Mouse (Mus musculus) MEL (cell line): ENCODE data around the gene Tvp23a. TPM values are rescaled to one million over a fixed set of nuclear protein-coding genes. Genes with fewer than 3 reads are reported as not detected.

ENCODE experiments used
- DNase-seq: peaks from one replicate; pipeline ENCODE4 v3.0.0; 2011; ENCODE audit warnings: low read depth, low spot score
- H3K27ac ChIP-seq: 2 replicates; pipeline ENCODE4 v1.5.1; 2012; ENCODE audit warnings: low read depth, mild to moderate bottlenecking, control low read depth, low read length, moderate library complexity; ENCODE audit not compliant: control insufficient read depth
- H3K27me3 ChIP-seq, 2 experiments: fragments of 150-350 bp in 1 of 2; sonication (generic) in 1 of 2; 2 replicates each; pipeline ENCODE4 v1.6.1; 2012; ENCODE audit warnings: low read length in 2 of 2, mild to moderate bottlenecking in 2 of 2, improper control_type of control experiment in 1 of 2, moderate library complexity in 1 of 2; ENCODE audit not compliant: insufficient read depth in 2 of 2, control insufficient read depth in 1 of 2
- H3K36me3 ChIP-seq, 2 experiments: 2 replicates each; pipeline ENCODE4 v1.6.1; 2012 to 2014; ENCODE audit warnings: low read length in 2 of 2, improper control_type of control experiment in 1 of 2, inconsistent platforms in 1 of 2, mild to moderate bottlenecking in 1 of 2; ENCODE audit not compliant: insufficient read depth in 2 of 2, control insufficient read depth in 1 of 2
- H3K4me1 ChIP-seq, 2 experiments: fragments of 150-350 bp in 1 of 2; sonication (generic) in 1 of 2; 2 replicates each; pipeline ENCODE4 v1.6.1; 2012; ENCODE audit warnings: low read length in 2 of 2, improper control_type of control experiment in 1 of 2, mild to moderate bottlenecking in 1 of 2; ENCODE audit not compliant: insufficient read depth in 2 of 2, control insufficient read depth in 1 of 2
- H3K4me3 ChIP-seq, 2 experiments: fragments of 150-350 bp in 1 of 2; sonication (generic) in 1 of 2; 2 replicates each; pipeline ENCODE4 v1.5.1; 2012; ENCODE audit warnings: low read depth in 2 of 2, low read length in 2 of 2, mild to moderate bottlenecking in 2 of 2, moderate library complexity in 2 of 2, control low read depth in 1 of 2, improper control_type of control experiment in 1 of 2; ENCODE audit not compliant: control insufficient read depth in 1 of 2, insufficient read depth in 1 of 2
- H3K79me2 ChIP-seq: 2 replicates; pipeline ENCODE4 v1.6.1; 2012; ENCODE audit warnings: mild to moderate bottlenecking, low read length, moderate library complexity; ENCODE audit not compliant: control insufficient read depth, poor library complexity, insufficient read depth
- H3K9ac ChIP-seq: 2 replicates; pipeline ENCODE4 v1.6.1; 2012; ENCODE audit warnings: low read depth, mild to moderate bottlenecking, control low read depth, low read length, moderate library complexity; ENCODE audit not compliant: control insufficient read depth, poor library complexity, severe bottlenecking
- H3K9me3 ChIP-seq: fragments of 150-350 bp; sonication (generic); replicated peaks from 2 replicates; pipeline ENCODE4 v1.6.1; 2012; ENCODE audit warnings: mild to moderate bottlenecking, low read length, improper control_type of control experiment, moderate library complexity; ENCODE audit not compliant: insufficient read depth
- CHD1 ChIP-seq: IDR thresholded peaks from 2 replicates; pipeline ENCODE4 v1.6.1; 2012; ENCODE audit warnings: low read depth, mild to moderate bottlenecking, inconsistent platforms, low read length, improper control_type of control experiment
- CTCF ChIP-seq, 3 experiments: IDR thresholded peaks in 2 of 3; conservative IDR thresholded peaks in 1 of 3; 2 replicates each; pipeline ENCODE4 v1.5.1; 2011 to 2012; ENCODE audit warnings: low read length in 3 of 3, low read depth in 2 of 3, mild to moderate bottlenecking in 2 of 3, improper control_type of control experiment in 1 of 3, inconsistent platforms in 1 of 3, mixed read lengths in 1 of 3, moderate library complexity in 1 of 3; ENCODE audit not compliant: control insufficient read depth in 1 of 3, insufficient read depth in 1 of 3, poor library complexity in 1 of 3, severe bottlenecking in 1 of 3
- E2F4 ChIP-seq: IDR thresholded peaks from 2 replicates; pipeline ENCODE4 v1.6.1; 2011; ENCODE audit warnings: low read depth, low read length, improper control_type of control experiment, borderline replicate concordance
- ELF1 ChIP-seq: IDR thresholded peaks from 2 replicates; pipeline ENCODE4 v1.6.1; 2014; ENCODE audit warnings: low read depth, mild to moderate bottlenecking, inconsistent platforms, low read length, improper control_type of control experiment, moderate library complexity
- EP300 ChIP-seq, 2 experiments: IDR thresholded peaks; 2 replicates each; pipeline ENCODE4 v1.6.1; 2011; ENCODE audit warnings: improper control_type of control experiment in 2 of 2, low read length in 2 of 2, low read depth in 1 of 2, mild to moderate bottlenecking in 1 of 2
- ETS1 ChIP-seq: IDR thresholded peaks from 2 replicates; pipeline ENCODE4 v1.6.1; 2012; ENCODE audit warnings: low read depth, mild to moderate bottlenecking, inconsistent platforms, low read length, improper control_type of control experiment, moderate library complexity
- GATA1 ChIP-seq: IDR thresholded peaks from 2 replicates; pipeline ENCODE4 v1.6.1; 2011; ENCODE audit warnings: low read depth, low read length, improper control_type of control experiment
- HCFC1 ChIP-seq: IDR thresholded peaks from 2 replicates; pipeline ENCODE4 v1.6.1; 2012; ENCODE audit warnings: low read depth, mild to moderate bottlenecking, inconsistent platforms, low read length, improper control_type of control experiment, moderate library complexity
- JUND ChIP-seq: IDR thresholded peaks from 2 replicates; pipeline ENCODE4 v1.6.1; 2011; ENCODE audit warnings: low read depth, mild to moderate bottlenecking, improper control_type of control experiment, low read length
- MAX ChIP-seq: IDR thresholded peaks from 2 replicates; pipeline ENCODE4 v1.6.1; 2011; ENCODE audit warnings: low read length, improper control_type of control experiment
- MAZ ChIP-seq: IDR thresholded peaks from 2 replicates; pipeline ENCODE4 v1.6.1; 2012; ENCODE audit warnings: low read depth, mild to moderate bottlenecking, inconsistent platforms, low read length, improper control_type of control experiment
- MEF2A ChIP-seq: IDR thresholded peaks from 2 replicates; pipeline ENCODE4 v1.6.1; 2014; ENCODE audit warnings: low read depth, mild to moderate bottlenecking, inconsistent platforms, low read length, improper control_type of control experiment; ENCODE audit not compliant: poor library complexity, insufficient replicate concordance, severe bottlenecking; ENCODE audit errors: extremely low read depth
- MXI1 ChIP-seq: IDR thresholded peaks from 2 replicates; pipeline ENCODE4 v1.6.1; 2011; ENCODE audit warnings: mild to moderate bottlenecking, low read depth, low read length, improper control_type of control experiment
- MYB ChIP-seq: IDR thresholded peaks from 2 replicates; pipeline ENCODE4 v1.6.1; 2011; ENCODE audit warnings: mild to moderate bottlenecking, low read depth, low read length, improper control_type of control experiment
- NELFE ChIP-seq: IDR thresholded peaks from 2 replicates; pipeline ENCODE4 v1.6.1; 2011; ENCODE audit warnings: low read depth, low read length, improper control_type of control experiment
- NRF1 ChIP-seq: IDR thresholded peaks from 2 replicates; pipeline ENCODE4 v1.6.1; 2014; ENCODE audit warnings: low read depth, mild to moderate bottlenecking, inconsistent platforms, low read length, improper control_type of control experiment, moderate library complexity; ENCODE audit not compliant: poor library complexity, insufficient read depth, severe bottlenecking
- POLR2A ChIP-seq, 2 experiments: IDR thresholded peaks; 2 replicates each; pipeline ENCODE4 v1.6.1; 2011 to 2012; ENCODE audit warnings: low read length in 2 of 2, mild to moderate bottlenecking in 2 of 2, control low read depth in 1 of 2, improper control_type of control experiment in 1 of 2, low read depth in 1 of 2, moderate library complexity in 1 of 2; ENCODE audit not compliant: control insufficient read depth in 1 of 2, insufficient read depth in 1 of 2, poor library complexity in 1 of 2
- POLR2AphosphoS2 ChIP-seq: IDR thresholded peaks from 2 replicates; pipeline ENCODE4 v1.6.1; 2011; ENCODE audit warnings: low read length, improper control_type of control experiment
- POLR2AphosphoS5 ChIP-seq: IDR thresholded peaks from 2 replicates; pipeline ENCODE4 v1.6.1; 2012; ENCODE audit warnings: low read depth, borderline replicate concordance, mild to moderate bottlenecking, inconsistent platforms, low read length, moderate library complexity, mixed read lengths
- RCOR1 ChIP-seq: IDR thresholded peaks from 2 replicates; pipeline ENCODE4 v1.6.1; 2012; ENCODE audit warnings: low read depth, mild to moderate bottlenecking, inconsistent platforms, low read length, improper control_type of control experiment
- SIN3A ChIP-seq: IDR thresholded peaks from 2 replicates; pipeline ENCODE4 v1.6.1; 2012; ENCODE audit warnings: low read length, improper control_type of control experiment, inconsistent platforms
- SMC3 ChIP-seq: IDR thresholded peaks from 2 replicates; pipeline ENCODE4 v1.6.1; 2011; ENCODE audit warnings: low read depth, low read length, improper control_type of control experiment
- TAL1 ChIP-seq: IDR thresholded peaks from 2 replicates; pipeline ENCODE4 v1.6.1; 2012; ENCODE audit warnings: mild to moderate bottlenecking, inconsistent platforms, low read length, moderate library complexity, mixed read lengths
- TBP ChIP-seq: IDR thresholded peaks from 2 replicates; pipeline ENCODE4 v1.8.0; 2011; ENCODE audit warnings: low read depth, low read length, improper control_type of control experiment
- TCF12 ChIP-seq: IDR thresholded peaks from 2 replicates; pipeline ENCODE4 v1.6.1; 2014; ENCODE audit warnings: low read depth, mild to moderate bottlenecking, inconsistent platforms, low read length, improper control_type of control experiment, moderate library complexity
- USF1 ChIP-seq: IDR thresholded peaks from 2 replicates; pipeline ENCODE4 v1.6.1; 2014; ENCODE audit warnings: low read depth, mild to moderate bottlenecking, inconsistent platforms, low read length, improper control_type of control experiment, moderate library complexity
- USF2 ChIP-seq, 2 experiments: IDR thresholded peaks; 2 replicates each; pipeline ENCODE4 v1.6.1; 2011 to 2012; ENCODE audit warnings: improper control_type of control experiment in 2 of 2, low read length in 2 of 2, borderline replicate concordance in 1 of 2, inconsistent platforms in 1 of 2, low read depth in 1 of 2, mild to moderate bottlenecking in 1 of 2; ENCODE audit not compliant: insufficient read depth in 1 of 2
- ZC3H11A ChIP-seq: IDR thresholded peaks from 2 replicates; pipeline ENCODE4 v1.6.1; 2012; ENCODE audit warnings: low read depth, mild to moderate bottlenecking, inconsistent platforms, low read length, improper control_type of control experiment
- ZKSCAN1 ChIP-seq: IDR thresholded peaks from 2 replicates; pipeline ENCODE4 v1.6.1; 2012; ENCODE audit warnings: low read depth, mild to moderate bottlenecking, inconsistent platforms, low read length, improper control_type of control experiment, moderate library complexity
- ZMIZ1 ChIP-seq: IDR thresholded peaks from 2 replicates; pipeline ENCODE4 v1.6.1; 2012; ENCODE audit warnings: low read depth, mild to moderate bottlenecking, inconsistent platforms, low read length, improper control_type of control experiment, moderate library complexity
- polyA plus RNA-seq, 2 experiments: library from polyadenylated mRNA; stranded (reverse) in 1 of 2; unstranded in 1 of 2; fragments of >175 nt in 1 of 2; fragments of >200 nt in 1 of 2; gene quantifications; 2 replicates each; pipeline versions ENCODE4 v1.2.1 to v1.2.4; 2012; ENCODE audit warnings: low replicate concordance in 2 of 2, low read depth in 1 of 2; ENCODE audit not compliant: insufficient read length in 2 of 2, insufficient read depth in 1 of 2, missing spikeins in 1 of 2
- total RNA-seq: library from RNA; depleted of rRNA; stranded (reverse); fragments of 300-350 nt; gene quantifications from 2 replicates; pipeline ENCODE4 v1.2.3, GENCODE M21; 2012

Tvp23a gene
- total and polyA plus RNA-seq, 3 experiments: 0.31 to 0.81 TPM; not detected in 1

GRCm38 (mm10) chr16:10384544-10384943 lies 62.6 kb downstream of the Tvp23a start:
- TF ChIP-seq EP300 (IDR thresholded peaks at IDR 0.05; ENCODE audit: low read depth in 1 of 2, low read length in 2 of 2) (peak in 1 of 2 experiments; percentile 0; a peak in 1 of 4 replicates), TCF12 (no peak), GATA1 (peak; percentile 5; the same call in 1 of the 2 replicates)
- Histone ChIP-seq H3K4me1 (peaks cover 6 to 20% of the 10 kb centered on the region in 2 experiments; a peak in 3 of 4 replicates), H3K27me3 (0 out of 4 replicates have a peak, but pooled peaks cover 0 to 2% of the 10 kb centered on the region in 2 experiments), H3K9me3 (no peaks in the 10 kb centered on the region), H3K79me2 (no peaks in the 10 kb centered on the region; the same call in 1 of the 2 replicates), H3K27ac (peak overlapping the region; percentile 90), H3K9ac (peak overlapping the region; percentile 76), H3K4me3 (peak overlapping the region; percentile 53 to 62), H3K36me3 (peaks cover 0 to 12% of the 10 kb centered on the region in 2 experiments; a peak in 2 of 4 replicates)
- no peak for DNase-seq

- Histone ChIP-seq H3K4me3 (peak overlapping the region; percentile 62 to 76), H3K4me1 (peaks cover 6 to 20% of the 10 kb centered on the region in 2 experiments; a peak in 3 of 4 replicates), H3K27ac (peak overlapping the region; percentile 90)
- TF ChIP-seq SIN3A (peak; percentile 59), SMC3 (no peak), POLR2A (IDR thresholded peaks at IDR 0.05; ENCODE audit: control insufficient read depth in 1 of 2, insufficient read depth in 1 of 2, low read depth in 1 of 2, low read length in 2 of 2, poor library complexity in 1 of 2) (peak; percentile 47 to 68; a peak in 2 of 4 replicates), ZKSCAN1 (no peak), POLR2AphosphoS2 (no peak), MYB (peak; percentile 36; the same call in 1 of the 2 replicates), EP300 (IDR thresholded peaks at IDR 0.05; ENCODE audit: low read depth in 1 of 2, low read length in 2 of 2) (peak; percentile 65 to 72), ETS1 (peak; percentile 77), JUND (no peak), ZC3H11A (no peak), TCF12 (peak; percentile 83), MAX (peak; percentile 30; the same call in 1 of the 2 replicates), POLR2AphosphoS5 (no peak), MAZ (no peak), MXI1 (no peak), TBP (peak; percentile 51), TAL1 (peak; percentile 67), HCFC1 (no peak), USF2 (IDR thresholded peaks at IDR 0.05; ENCODE audit: borderline replicate concordance in 1 of 2, insufficient read depth in 1 of 2, low read depth in 1 of 2, low read length in 2 of 2) (peak in 1 of 2 experiments; percentile 63; a peak in 1 of 4 replicates), E2F4 (no peak), ZMIZ1 (no peak; the same call in 1 of the 2 replicates), GATA1 (peak; percentile 84), MEF2A (no peak), CTCF (IDR thresholded peaks at IDR 0.05 in 2 of 3, conservative IDR thresholded peaks at IDR 0.05 in 1 of 3; ENCODE audit: control insufficient read depth in 1 of 3, insufficient read depth in 1 of 3, low read depth in 2 of 3, low read length in 3 of 3, poor library complexity in 1 of 3, severe bottlenecking in 1 of 3) (no peak), RCOR1 (peak; percentile 67), CHD1 (no peak), ELF1 (peak; percentile 66), NRF1 (no peak), USF1 (peak; percentile 92), NELFE (peak; percentile 50)
Measured at GRCm38 (mm10) chr16:10384060-10384497, 63.1 kb downstream of the Tvp23a start.

More at GRCm38 (mm10) chr16:10384060-10384497, 63.1 kb downstream of the Tvp23a start:
- Histone ChIP-seq H3K79me2 (no peaks in the 10 kb centered on the region; the same call in 1 of the 2 replicates), H3K36me3 (peaks cover 0 to 12% of the 10 kb centered on the region in 2 experiments; a peak in 2 of 4 replicates), H3K9me3 (no peaks in the 10 kb centered on the region), H3K27me3 (0 out of 4 replicates have a peak, but pooled peaks cover 0 to 2% of the 10 kb centered on the region in 2 experiments), H3K9ac (peak overlapping the region; percentile 63)
- peak; percentile 91 for DNase-seq
